Mouse (Mus musculus) liver, postnatal 0 days (tissue): ENCODE measurements around the gene Tmx1.

ENCODE experiments used
- CTCF ChIP-seq: sonication (generic); IDR thresholded peaks from 2 replicates; pipeline ENCODE4 v1.5.1; 2016; ENCODE audit warnings: antibody characterized with exemption, low read depth
- EP300 ChIP-seq: IDR thresholded peaks from 2 replicates; pipeline ENCODE4 v1.6.1; 2016; ENCODE audit warnings: antibody characterized with exemption, low read depth, mild to moderate bottlenecking

GRCm38 (mm10) chr12:70404327-70404726, 48.6 kb upstream of the Tmx1 start:
- TF ChIP-seq EP300 (no peak), CTCF (no peak)
